Mouse (Mus musculus) hindbrain, embryonic 15.5 days (tissue): ENCODE measurements around the gene Fgf3. TPM values are rescaled to one million over a fixed set of nuclear protein-coding genes. Genes with fewer than 3 reads are reported as not detected.

Source experiments
- ATAC-seq: fragments of 200-750 bp; cut with Nextera tagmentation; 2 replicates; pipeline ENCODE4 v1.8.0; 2017; ENCODE audit warnings: low read depth, moderate number of reproducible peaks, moderate TSS enrichment; ENCODE audit not compliant: low FRiP score
- H3K27ac ChIP-seq: fragments of 300-500 bp; sonication (generic); replicated peaks from 2 replicates; pipeline ENCODE4 v1.5.1; 2015; ENCODE audit warnings: mild to moderate bottlenecking, inconsistent platforms
- H3K27me3 ChIP-seq: fragments of 300-500 bp; sonication (generic); 2 replicates; pipeline ENCODE4 v1.6.1; 2015; ENCODE audit warnings: control low read depth, inconsistent platforms
- H3K36me3 ChIP-seq: fragments of 300-500 bp; sonication (generic); 2 replicates; pipeline ENCODE4 v1.6.1; 2015; ENCODE audit warnings: control low read depth, inconsistent platforms
- H3K4me1 ChIP-seq: fragments of 300-500 bp; sonication (generic); replicated peaks from 2 replicates; pipeline ENCODE4 v1.6.1; 2015; ENCODE audit warnings: control low read depth, inconsistent platforms
- H3K4me2 ChIP-seq: fragments of 300-500 bp; sonication (generic); 2 replicates; pipeline ENCODE4 v1.6.1; 2015; ENCODE audit warnings: moderate library complexity, mild to moderate bottlenecking, inconsistent platforms
- H3K4me3 ChIP-seq: fragments of 300-500 bp; sonication (generic); 2 replicates; pipeline ENCODE4 v1.5.1; 2015; ENCODE audit warnings: mild to moderate bottlenecking, inconsistent platforms
- H3K9ac ChIP-seq: fragments of 300-500 bp; sonication (generic); 2 replicates; pipeline ENCODE4 v1.6.1; 2015; ENCODE audit warnings: inconsistent platforms
- H3K9me3 ChIP-seq: fragments of 300-500 bp; sonication (generic); 2 replicates; pipeline ENCODE4 v1.6.1; 2016; ENCODE audit warnings: control low read depth, inconsistent platforms
- WGBS: fragments of 180-500 bp; shearing (Covaris S2); methylation state at CpG from one replicate; pipeline ENCODE4 v1.1.7; 2015; 5-methylcytosine and 5-hydroxymethylcytosine counted together
- polyA plus RNA-seq: library from polyadenylated mRNA; unstranded; fragments of >200 nt; fragmentation: Nextera tagmentation; extraction: Ambion mirVana; gene quantifications from 2 replicates; pipeline ENCODE4 v1.2.1, GENCODE M21; 2015

Fgf3 gene
- polyA plus RNA-seq, 1 experiment from 2014 or later = 35.8 TPM

DNA sequence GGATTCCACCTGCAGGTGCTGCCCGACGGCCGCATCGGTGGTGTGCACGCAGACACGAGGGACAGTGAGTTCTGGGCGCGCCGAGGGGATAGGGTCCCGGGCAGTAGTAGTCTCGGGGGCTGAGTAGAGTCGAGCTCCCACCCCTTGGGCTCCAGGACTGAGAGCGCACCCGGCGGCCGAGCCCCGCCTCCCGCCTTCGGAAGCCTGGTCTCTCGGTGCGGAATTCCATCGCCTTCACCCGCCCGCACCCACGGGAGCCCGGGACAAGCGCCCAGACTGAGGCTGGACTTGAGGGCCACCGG lies 23.8 kb downstream of the Fgf3 start:
- no peaks in the 10 kb centered on the region for H3K9me3 ChIP-seq
- no peak for ATAC-seq
- H3K4me1 ChIP-seq = peaks cover 14% of the 10 kb centered on the region
- peak overlapping the region; percentile 17; the same call in 1 of the 2 replicates for H3K4me3 ChIP-seq
- H3K9ac ChIP-seq = no peak overlapping the region
- WGBS = under 1% methylated on average over 28 of the region's 28 CpGs
- no peak overlapping the region for H3K27ac ChIP-seq
- peak overlapping the region; percentile 38 for H3K4me2 ChIP-seq
- H3K27me3 ChIP-seq = peaks cover 72% of the 10 kb centered on the region
- H3K36me3 ChIP-seq = no peaks in the 10 kb centered on the region

DNA sequence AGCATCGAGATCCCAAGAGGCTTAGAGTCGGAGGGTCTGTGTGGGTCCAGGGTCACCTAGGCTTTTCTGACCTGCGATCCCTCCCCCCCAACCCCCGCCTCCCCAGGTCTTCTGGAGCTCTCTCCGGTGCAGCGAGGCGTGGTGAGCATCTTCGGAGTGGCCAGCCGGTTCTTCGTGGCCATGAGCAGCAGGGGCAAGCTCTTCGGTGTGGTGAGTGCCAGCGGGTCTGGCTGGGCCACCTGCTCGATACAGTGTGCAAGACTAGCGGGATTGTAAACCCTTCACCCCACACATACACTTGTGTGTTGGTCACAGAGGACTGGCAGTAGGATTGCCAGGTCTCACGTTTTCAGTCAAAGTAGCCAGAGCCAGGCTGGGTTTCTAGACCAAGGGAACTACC lies 24.2 kb downstream of the Fgf3 start:
- Histone ChIP-seq H3K9ac (no peak overlapping the region), H3K9me3 (no peaks in the 10 kb centered on the region), H3K4me1 (peaks cover 14% of the 10 kb centered on the region), H3K27ac (no peak overlapping the region), H3K4me3 (no peak overlapping the region), H3K27me3 (peaks cover 75% of the 10 kb centered on the region), H3K36me3 (no peaks in the 10 kb centered on the region), H3K4me2 (peak overlapping the region; percentile 38)
- no peak for ATAC-seq
- WGBS = under 1% methylated on average over 15 of the region's 15 CpGs

GRCm38 (mm10) chr7:144862712-144863111 lies 24.8 kb downstream of the Fgf3 start:
- no peak for ATAC-seq
- no peak overlapping the region for H3K4me2 ChIP-seq
- H3K9ac ChIP-seq = no peak overlapping the region
- H3K9me3 ChIP-seq = no peaks in the 10 kb centered on the region
- no peaks in the 10 kb centered on the region for H3K36me3 ChIP-seq
- 4% methylated on average over 18 of the region's 18 CpGs for WGBS
- H3K27ac ChIP-seq = no peak overlapping the region
- H3K4me1 ChIP-seq = peaks cover 14% of the 10 kb centered on the region
- H3K27me3 ChIP-seq = peaks cover 79% of the 10 kb centered on the region
- no peak overlapping the region for H3K4me3 ChIP-seq

DNA sequence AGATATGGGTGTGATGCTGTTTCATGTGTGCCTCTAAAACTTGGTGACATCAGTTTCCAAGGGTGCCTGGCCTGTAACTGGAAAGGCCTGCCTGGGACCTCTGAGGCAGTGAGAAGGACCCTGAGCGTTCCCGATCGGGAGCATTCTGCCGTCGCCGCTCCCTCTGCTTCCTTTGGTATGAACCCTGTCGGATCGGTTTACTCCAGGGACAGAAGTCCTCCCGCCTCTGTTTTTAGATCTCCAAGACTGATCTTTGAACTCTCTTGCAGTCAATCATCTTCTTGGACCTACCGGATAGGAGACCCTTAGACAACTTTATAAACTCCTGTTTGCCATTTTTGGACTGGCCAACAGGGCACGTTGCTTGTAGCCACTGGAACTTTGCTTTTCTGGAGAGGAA lies 25.3 kb downstream of the Fgf3 start:
- 8% methylated on average over 11 of the region's 11 CpGs for WGBS

DNA sequence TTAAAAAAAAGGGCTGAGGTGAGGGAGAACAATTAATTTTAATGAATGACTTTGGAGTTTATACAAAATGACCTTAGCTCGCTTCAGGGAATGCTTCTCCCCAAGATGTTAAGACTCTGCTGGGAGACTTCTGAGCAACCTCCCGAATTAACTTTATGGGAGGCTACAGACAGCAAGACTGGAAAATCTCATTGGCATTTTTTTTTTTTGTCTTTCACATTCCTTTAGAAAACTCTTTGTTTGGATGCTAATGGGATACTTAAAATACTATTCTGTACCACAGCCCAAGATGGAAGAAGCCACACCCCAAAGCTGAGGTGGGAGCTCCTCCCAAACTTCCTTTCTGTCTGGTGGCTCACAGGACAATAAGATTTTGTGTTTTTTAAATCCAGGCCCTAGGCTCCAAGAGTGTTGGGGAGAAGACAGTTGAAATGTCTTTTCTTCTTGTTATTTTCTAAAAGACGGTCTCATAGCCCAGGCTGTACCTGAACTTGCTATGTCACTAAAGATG lies 26.3 kb downstream of the Fgf3 start:
- H3K4me1 ChIP-seq = peaks cover 14% of the 10 kb centered on the region
- no peak for ATAC-seq
- no peaks in the 10 kb centered on the region for H3K36me3 ChIP-seq
- H3K4me3 ChIP-seq = no peak overlapping the region
- H3K27me3 ChIP-seq = peaks cover 71% of the 10 kb centered on the region
- 48% methylated on average over 3 of the region's 3 CpGs for WGBS
- no peak overlapping the region for H3K9ac ChIP-seq
- H3K9me3 ChIP-seq = no peaks in the 10 kb centered on the region
- no peak overlapping the region for H3K27ac ChIP-seq
- H3K4me2 ChIP-seq = no peak overlapping the region

More for the DNA sequence above, 25.3 kb downstream of the Fgf3 start:
- no peak for ATAC-seq
- Histone ChIP-seq H3K27ac (no peak overlapping the region), H3K4me1 (peaks cover 14% of the 10 kb centered on the region), H3K9me3 (no peaks in the 10 kb centered on the region), H3K9ac (no peak overlapping the region), H3K4me2 (no peak overlapping the region), H3K4me3 (no peak overlapping the region), H3K27me3 (peaks cover 77% of the 10 kb centered on the region), H3K36me3 (no peaks in the 10 kb centered on the region)

DNA sequence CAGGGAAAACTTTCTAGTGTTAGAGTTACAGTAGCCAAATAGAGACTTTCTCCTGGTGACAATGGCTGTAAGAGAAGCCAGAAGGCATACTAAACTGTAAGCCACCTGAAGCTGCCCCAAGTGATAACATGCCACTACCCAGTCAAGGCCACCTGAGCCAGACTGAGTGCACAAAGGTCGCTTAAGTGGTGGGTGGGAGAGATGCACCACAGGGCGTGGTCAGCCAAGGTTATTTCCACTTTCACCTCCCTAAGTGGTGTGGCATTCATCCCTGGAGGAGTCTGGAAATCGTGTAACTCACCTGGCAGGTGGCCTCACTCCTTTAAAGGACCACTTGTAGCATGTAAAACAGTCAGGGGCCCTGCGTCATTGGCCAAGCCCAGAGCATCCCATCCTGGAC lies 29.3 kb downstream of the Fgf3 start:
- no peaks in the 10 kb centered on the region for H3K36me3 ChIP-seq
- peaks cover 41% of the 10 kb centered on the region for H3K27me3 ChIP-seq
- no peaks in the 10 kb centered on the region for H3K9me3 ChIP-seq
- no peak overlapping the region for H3K4me3 ChIP-seq
- H3K27ac ChIP-seq = no peak overlapping the region
- H3K9ac ChIP-seq = no peak overlapping the region
- peaks cover under 1% of the 10 kb centered on the region; the same call in 1 of the 2 replicates for H3K4me1 ChIP-seq
- no peak for ATAC-seq
- 70% methylated on average over 4 of the region's 4 CpGs for WGBS
- no peak overlapping the region for H3K4me2 ChIP-seq

- Histone ChIP-seq H3K4me3 (no peak overlapping the region), H3K4me1 (no peaks in the 10 kb centered on the region), H3K4me2 (no peak overlapping the region), H3K36me3 (no peaks in the 10 kb centered on the region), H3K9ac (no peak overlapping the region), H3K27ac (no peak overlapping the region), H3K27me3 (peaks cover 40% of the 10 kb centered on the region), H3K9me3 (no peaks in the 10 kb centered on the region)
- no peak for ATAC-seq
- 83% methylated on average over 8 of the region's 8 CpGs for WGBS
Measured at GRCm38 (mm10) chr7:144867602-144868001, 29.7 kb downstream of the Fgf3 start.

- no peak for ATAC-seq
- Histone ChIP-seq H3K9me3 (no peaks in the 10 kb centered on the region), H3K4me2 (no peak overlapping the region), H3K36me3 (no peaks in the 10 kb centered on the region), H3K9ac (no peak overlapping the region), H3K27ac (no peak overlapping the region), H3K4me1 (no peaks in the 10 kb centered on the region), H3K27me3 (peaks cover 1% of the 10 kb centered on the region; the same call in 1 of the 2 replicates), H3K4me3 (no peak overlapping the region)
- WGBS = 79% methylated on average over 4 of the region's 4 CpGs
Measured at GRCm38 (mm10) chr7:144872420-144872819, 34.5 kb downstream of the Fgf3 start.

- Histone ChIP-seq H3K27me3 (no peaks in the 10 kb centered on the region), H3K4me1 (no peaks in the 10 kb centered on the region), H3K36me3 (no peaks in the 10 kb centered on the region), H3K4me2 (no peak overlapping the region), H3K9me3 (no peaks in the 10 kb centered on the region), H3K27ac (no peak overlapping the region), H3K4me3 (no peak overlapping the region), H3K9ac (no peak overlapping the region)
- WGBS = 69% methylated on average over 4 of the region's 4 CpGs
- ATAC-seq = no peak
Measured at GRCm38 (mm10) chr7:144873160-144873559, 35.3 kb downstream of the Fgf3 start.

GRCm38 (mm10) chr7:144874226-144874625 lies 36.3 kb downstream of the Fgf3 start:
- ATAC-seq = no peak
- Histone ChIP-seq H3K4me2 (no peak overlapping the region), H3K27me3 (no peaks in the 10 kb centered on the region), H3K36me3 (no peaks in the 10 kb centered on the region), H3K4me3 (no peak overlapping the region), H3K4me1 (no peaks in the 10 kb centered on the region), H3K9ac (no peak overlapping the region), H3K9me3 (no peaks in the 10 kb centered on the region), H3K27ac (no peak overlapping the region)
- 77% methylated on average over 4 of the region's 4 CpGs for WGBS

DNA sequence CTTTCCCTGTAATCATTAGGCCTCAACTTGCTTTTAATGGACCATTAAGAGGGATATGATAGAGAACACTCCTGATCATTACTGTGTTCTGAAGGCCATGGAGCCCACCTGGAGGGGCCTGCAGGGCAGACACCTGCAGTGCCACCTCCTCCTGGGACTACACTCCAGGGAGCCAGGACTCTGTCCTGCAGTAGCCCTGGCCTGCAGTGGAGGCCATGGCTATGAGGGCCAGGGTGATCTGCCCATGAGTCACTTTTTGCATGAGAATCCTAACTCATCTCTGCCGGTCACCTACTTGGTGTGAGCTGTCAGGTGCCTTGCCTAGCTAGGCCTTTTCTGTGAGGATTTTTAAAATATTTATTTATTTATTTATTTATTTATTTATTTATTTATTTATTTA lies 40.5 kb downstream of the Fgf3 start:
- Histone ChIP-seq H3K4me2 (no peak overlapping the region), H3K4me1 (no peaks in the 10 kb centered on the region), H3K27me3 (no peaks in the 10 kb centered on the region), H3K4me3 (no peak overlapping the region), H3K36me3 (no peaks in the 10 kb centered on the region), H3K27ac (no peak overlapping the region), H3K9ac (no peak overlapping the region), H3K9me3 (no peaks in the 10 kb centered on the region)
- 87% methylated on average over 1 of the region's 1 CpGs for WGBS
- no peak for ATAC-seq

- H3K36me3 ChIP-seq = no peaks in the 10 kb centered on the region
- no peaks in the 10 kb centered on the region for H3K27me3 ChIP-seq
- H3K27ac ChIP-seq = no peak overlapping the region
- H3K4me1 ChIP-seq = no peaks in the 10 kb centered on the region
- H3K9ac ChIP-seq = no peak overlapping the region
- H3K4me2 ChIP-seq = no peak overlapping the region
- 0 out of 2 replicates have a peak, but pooled peaks have one; percentile 15 for ATAC-seq
- H3K9me3 ChIP-seq = no peaks in the 10 kb centered on the region
- no peak overlapping the region for H3K4me3 ChIP-seq
- WGBS = 33% methylated on average over 2 of the region's 2 CpGs
Measured at GRCm38 (mm10) chr7:144883106-144883505, 45.2 kb downstream of the Fgf3 start.

DNA sequence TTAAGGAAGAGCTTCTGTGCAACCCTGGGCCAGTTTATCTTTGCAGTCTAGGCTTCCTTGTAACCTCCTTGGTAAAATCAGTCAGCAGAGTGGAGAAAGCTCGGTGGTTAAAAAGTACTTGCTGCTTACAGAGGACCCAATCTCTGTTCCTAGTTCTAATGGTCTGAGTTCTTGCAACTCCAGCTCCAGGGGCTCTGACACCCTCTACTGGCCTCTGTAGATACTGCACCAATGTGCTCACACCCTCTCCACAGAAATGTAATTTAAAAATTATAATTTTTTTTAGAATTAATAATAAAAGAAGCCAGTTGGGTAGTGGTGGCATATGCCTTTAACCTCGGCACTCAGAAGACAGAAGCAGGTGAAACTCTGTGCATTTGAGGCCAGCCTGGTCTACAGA lies 49.8 kb downstream of the Fgf3 start:
- WGBS = 85% methylated on average over 2 of the region's 2 CpGs
- Histone ChIP-seq H3K9ac (no peak overlapping the region), H3K4me1 (no peaks in the 10 kb centered on the region), H3K36me3 (no peaks in the 10 kb centered on the region), H3K27me3 (0 out of 2 replicates have a peak, but pooled peaks cover 2% of the 10 kb centered on the region), H3K4me2 (no peak overlapping the region), H3K27ac (no peak overlapping the region), H3K4me3 (no peak overlapping the region), H3K9me3 (no peaks in the 10 kb centered on the region)
- no peak for ATAC-seq
